Mouse (Mus musculus) v-Abl transformed pro-B cells (cell line): ENCODE data around the gene Pawr.

Experiments used
- in situ Hi-C, 2 experiments: fragments of 400-800 bp; cut with MboI; formaldehyde crosslinking; loops; one replicate each; pipeline ENCODE4 v1.15.1; 2025; ENCODE audit not compliant: unreplicated experiment in 2 of 2

Pawr gene

GRCm38 (mm10) chr10:108350125-108351070 lies 18.5 kb downstream of the Pawr start:
- in situ Hi-C loops: no loop called here

- in situ Hi-C loops: no loop called here
These were observed 21.0 kb downstream of the Pawr start for GRCm38 (mm10) chr10:108352944-108353343.

- in situ Hi-C loops: no loop called here
These were observed 22.9 kb downstream of the Pawr start for GRCm38 (mm10) chr10:108354726-108355391.

- in situ Hi-C loops: no loop called here
These were observed 23.5 kb downstream of the Pawr start for GRCm38 (mm10) chr10:108355392-108355775.

- in situ Hi-C loops: no loop called here
These were observed 24.8 kb downstream of the Pawr start for GRCm38 (mm10) chr10:108356601-108357187.

DNA sequence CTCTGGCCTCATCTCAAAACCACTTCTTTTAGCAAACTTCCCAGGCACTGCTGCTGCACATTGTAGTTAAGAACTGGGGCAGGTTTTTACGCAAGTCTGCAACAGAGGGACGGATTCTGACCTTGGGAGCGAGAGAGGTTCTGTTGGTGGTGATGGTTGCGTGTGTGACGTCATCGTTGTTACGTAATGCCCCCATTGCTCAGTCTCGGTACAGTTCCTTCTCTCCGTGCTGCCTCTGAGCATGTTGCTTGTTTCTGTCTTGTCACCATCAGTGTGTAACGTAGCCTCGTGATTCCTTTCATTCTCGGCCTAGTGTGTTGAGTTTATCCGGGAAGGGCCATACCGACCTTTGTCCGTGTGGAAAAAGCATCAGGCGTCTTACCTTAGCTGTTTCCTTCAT lies 28.1 kb downstream of the Pawr start:
- in situ Hi-C loops: no loop called here

DNA sequence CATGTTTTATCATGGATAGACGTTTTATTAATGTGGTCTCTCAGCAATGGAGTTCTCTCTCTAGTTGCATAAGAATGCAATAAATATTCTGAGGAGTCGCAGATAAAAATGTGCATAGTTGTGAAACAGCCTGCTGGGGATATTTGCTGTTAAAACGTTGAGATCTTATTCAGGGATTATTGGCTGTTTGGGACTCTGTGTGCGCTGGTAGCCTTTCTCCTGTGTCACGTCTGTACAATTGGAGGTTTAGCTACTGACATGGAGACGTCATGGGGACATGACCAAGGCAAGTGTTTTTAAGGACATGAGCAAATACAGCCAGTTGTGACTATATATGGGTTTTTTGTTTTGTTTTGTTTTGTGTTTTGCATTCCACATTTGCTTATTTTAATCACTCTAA lies 28.9 kb downstream of the Pawr start:
- in situ Hi-C loops: no loop called here

DNA sequence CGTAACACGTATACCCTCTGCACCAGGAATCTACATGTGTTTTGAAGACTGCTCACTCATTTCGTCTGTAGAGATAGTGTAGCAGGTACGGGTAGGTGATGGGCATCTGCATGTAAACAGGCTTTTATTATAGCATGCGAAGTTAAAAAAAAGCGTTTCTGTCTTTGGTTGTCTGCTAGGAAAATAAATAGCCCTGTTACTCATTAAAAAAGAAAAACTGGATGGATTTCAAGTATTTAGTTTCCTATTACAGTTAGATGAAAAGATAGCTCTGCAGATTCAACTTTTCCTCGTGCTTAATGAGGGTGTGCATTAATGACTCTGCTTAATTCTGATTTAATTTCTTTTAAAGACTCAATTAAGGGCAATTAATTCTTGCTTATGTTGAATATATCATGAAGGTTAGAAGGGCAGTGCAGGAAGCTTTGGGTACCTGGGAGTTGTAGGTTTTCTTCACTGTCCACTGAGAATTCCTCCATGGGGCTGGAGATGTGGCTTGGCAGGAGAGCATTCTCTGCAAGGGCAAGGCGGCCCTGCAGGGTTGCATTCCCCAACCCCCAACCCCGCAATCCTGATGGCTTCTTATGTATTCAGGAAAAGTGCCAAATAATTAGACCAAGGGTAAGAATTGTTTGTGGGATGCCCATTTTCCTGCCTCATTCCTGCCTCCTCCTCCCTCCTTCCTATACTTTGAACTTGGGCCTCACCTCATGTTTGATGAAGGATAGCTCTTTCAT lies 29.7 kb downstream of the Pawr start:
- in situ Hi-C loops: no loop called here

DNA sequence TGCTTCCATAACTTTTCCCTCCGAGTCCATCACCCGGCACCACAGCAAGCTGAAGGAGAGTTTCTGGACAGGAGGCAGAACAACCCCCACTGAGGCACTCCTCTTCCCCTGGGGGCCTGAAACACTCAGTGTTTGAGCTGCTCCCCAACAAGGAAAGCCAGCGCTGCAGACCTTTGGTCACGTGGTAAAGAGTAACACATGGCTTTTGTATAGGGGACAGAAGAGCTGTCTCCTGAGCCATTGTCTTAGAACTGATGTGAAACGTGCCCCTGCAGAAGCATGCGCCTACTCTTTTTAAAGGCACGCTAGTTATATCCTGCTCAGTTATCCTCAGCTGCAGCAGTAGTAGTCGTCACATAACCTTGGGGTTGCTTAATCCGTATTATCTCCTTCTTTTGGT lies 32.0 kb downstream of the Pawr start:
- in situ Hi-C loops: no loop called here

DNA sequence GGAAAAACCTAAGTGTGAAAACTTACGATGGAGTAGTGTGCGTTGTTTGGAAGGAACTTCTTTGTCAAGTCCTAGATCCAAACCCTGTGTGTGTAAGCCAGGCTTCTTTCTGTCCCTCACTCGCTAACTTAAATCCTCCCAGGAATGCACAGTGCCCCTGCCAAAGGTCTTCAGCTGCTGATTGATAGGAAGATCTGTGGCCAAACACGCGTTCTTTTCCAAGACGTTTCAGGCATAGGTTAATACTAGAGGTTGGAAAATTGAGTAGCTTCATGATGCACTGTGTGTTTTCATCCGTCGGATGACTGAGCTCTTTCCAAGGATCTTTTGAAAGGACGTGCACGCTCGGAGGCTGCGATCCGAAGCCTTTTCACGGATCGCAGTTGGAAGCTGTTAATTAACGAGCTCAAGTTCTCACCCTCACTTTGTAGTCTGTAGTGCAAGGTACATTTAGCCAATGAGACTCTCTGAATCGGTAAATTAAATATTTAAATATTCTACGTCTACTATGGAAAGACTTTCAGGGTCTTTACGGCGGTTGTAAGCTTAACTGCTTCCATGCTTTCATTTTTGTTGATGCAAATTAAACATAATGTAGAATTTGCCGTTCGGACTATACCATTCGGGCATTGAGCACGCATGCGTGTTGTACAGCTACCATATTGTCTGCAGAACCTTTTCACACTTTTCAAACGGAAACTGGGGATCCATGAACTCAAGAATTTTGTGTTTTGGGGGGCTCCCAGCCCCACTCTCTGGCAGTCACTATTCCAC lies 33.2 kb downstream of the Pawr start:
- in situ Hi-C loops: no loop called here

DNA sequence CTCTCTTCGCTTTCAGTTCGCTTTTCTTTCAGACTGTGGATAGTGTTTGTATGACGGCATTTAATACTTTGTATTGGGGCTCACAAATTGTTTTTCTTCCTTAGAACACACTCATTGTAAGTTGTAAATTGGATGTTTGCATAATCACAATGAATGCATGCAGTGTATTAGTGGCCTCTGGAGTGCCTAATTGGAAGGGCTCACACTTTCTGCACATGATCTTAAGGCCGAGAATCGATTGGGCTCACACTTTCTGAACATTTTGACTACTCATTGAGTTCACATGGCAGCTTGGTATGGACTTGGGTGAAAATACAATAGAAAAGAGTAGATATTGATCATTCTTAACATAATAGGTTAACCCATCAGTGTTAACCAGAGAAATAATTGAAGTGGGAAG lies 34.3 kb downstream of the Pawr start:
- in situ Hi-C loops: no loop called here

GRCm38 (mm10) chr10:108368358-108368757 lies 36.4 kb downstream of the Pawr start:
- in situ Hi-C loops: no loop called here

GRCm38 (mm10) chr10:108372258-108372657 lies 40.3 kb downstream of the Pawr start:
- in situ Hi-C loops: no loop called here

GRCm38 (mm10) chr10:108372858-108373257 lies 40.9 kb downstream of the Pawr start:
- in situ Hi-C loops: no loop called here

- in situ Hi-C loops: no loop called here
These were observed 43.9 kb downstream of the Pawr start for GRCm38 (mm10) chr10:108375796-108376195.

DNA sequence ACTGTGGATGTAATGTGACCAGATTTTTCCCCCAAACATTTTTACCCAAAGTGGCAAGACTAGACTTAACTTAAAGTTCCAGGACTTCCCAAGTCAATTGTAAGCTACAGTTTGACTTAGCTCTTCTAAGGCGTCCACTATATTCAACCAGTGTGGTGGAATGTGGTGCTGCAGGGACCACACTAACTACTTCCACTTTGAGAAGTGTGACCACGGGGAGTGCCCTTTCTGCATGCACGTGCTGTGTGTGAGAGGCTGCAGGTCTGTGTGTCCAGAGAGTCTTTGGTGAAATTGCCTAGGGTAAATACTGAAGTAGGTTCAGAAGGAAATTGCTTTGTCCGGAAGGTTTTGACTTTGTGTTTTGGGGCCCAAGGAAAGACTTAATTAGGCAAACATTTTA lies 44.4 kb downstream of the Pawr start:
- in situ Hi-C loops: no loop called here

- in situ Hi-C loops: no loop called here
These were observed 45.4 kb downstream of the Pawr start for GRCm38 (mm10) chr10:108377369-108377768.

DNA sequence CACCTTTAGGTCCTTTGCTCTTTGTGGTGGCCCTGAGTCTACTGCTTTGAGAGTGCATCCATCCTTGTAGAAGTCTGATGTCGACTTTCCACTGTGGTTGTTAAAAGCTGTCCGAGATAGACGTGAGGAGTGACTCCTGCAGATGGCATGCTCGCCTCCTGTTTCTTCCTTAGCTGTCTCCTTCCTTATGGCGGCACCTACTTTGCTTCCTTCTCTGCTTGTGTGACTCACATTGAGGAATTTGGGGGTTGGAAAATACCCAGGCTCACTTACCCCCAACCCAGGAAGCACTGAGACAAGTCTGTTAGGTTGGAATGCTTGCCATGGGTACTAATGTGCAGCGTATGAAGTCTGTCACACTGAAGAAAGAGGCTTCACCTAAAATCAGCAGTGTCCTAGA lies 46.1 kb downstream of the Pawr start:
- in situ Hi-C loops: no loop called here

DNA sequence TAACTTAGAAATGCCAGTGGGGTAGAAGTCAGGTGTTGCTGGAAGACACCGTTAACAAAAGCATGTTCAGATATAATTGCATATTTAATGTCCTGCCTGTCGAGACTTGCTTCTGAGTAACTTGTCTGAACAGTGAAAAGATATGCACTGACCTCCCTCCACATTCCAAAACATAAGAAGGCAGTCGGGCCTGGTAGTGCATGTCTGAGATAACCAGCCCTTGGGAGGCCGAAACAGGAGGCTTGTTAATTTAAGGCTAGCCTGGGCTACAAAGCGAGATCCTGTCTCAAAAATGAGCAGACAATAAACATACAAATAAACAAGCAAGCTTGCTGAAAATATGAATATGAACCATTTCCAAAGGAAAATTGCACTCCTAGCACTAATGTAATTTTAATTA lies 46.6 kb downstream of the Pawr start:
- in situ Hi-C loops: no loop called here

- in situ Hi-C loops: no loop called here
These were observed 48.8 kb downstream of the Pawr start for GRCm38 (mm10) chr10:108380715-108381114.
